Mouse (Mus musculus) c-Kit-positive CD71-positive TER-119-negative erythroid progenitor cells, embryonic 14.5 days (primary cell): Measurements from ENCODE around the gene Pacrg.

Source experiments
- DNase-seq: peaks from one replicate; pipeline ENCODE4 v3.0.0-alpha.2; 2013; ENCODE audit warnings: low read depth

The Pacrg gene

DNA sequence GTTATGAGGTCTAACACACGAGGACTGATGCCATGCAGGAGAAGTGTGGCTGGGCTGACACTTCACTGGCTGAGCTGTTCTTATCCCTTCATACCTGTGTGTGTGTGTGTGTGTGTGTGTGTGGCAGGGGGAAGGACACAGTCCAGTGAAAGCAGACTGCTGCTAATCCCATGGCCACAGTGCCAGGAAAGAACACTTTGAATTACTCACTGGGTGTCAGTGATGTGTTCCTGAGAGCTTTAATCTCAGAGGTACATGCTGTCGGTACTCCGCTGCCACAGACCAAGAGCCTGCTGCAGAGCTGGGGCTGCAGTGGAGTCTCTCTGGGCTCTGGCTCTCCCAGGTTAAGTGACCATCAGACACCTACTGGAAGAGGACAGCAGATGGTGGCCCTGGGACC, 290.3 kb downstream of the Pacrg start:
- no peak for DNase-seq

DNA sequence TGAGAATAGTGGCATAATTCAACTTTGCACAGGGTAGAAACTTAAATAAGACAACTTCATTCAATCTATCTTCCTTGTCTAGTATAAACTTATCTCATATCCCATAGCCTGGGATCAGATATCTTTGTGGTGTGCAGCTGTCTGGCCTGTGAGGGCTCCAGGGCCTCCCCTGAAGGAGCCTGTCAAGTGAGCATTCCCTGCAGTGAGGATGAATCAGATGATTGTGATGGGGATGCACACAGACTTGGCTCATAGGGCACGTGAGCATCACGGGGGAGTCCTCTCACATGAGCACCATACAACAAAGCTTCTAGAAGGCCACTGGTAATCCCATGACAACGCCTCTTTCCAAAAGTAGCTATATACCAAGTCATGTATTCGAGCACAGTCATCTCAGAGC, 291.1 kb downstream of the Pacrg start:
- no peak for DNase-seq

- no peak for DNase-seq
These were observed 299.3 kb downstream of the Pacrg start for GRCm38 (mm10) chr17:10540772-10541171.

DNA sequence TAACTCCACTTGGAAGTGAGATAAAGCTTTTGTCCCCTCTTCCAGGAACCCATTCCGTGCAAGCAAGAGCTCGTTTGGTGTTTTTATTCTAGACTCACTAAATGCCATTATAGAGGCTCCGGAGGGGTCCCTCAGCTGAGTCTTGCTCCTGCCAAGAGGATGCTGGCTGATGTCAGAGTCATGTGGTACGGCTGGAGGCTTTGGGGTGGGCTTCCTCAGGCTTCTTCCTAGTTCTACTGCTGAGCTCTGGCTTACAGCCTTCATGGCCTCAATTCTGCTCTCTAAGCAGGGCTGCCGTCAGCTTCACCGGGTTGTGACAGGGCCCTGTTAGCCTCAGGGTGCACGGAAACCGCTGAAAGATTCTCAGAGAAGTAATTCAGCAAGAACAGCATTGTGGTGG, 305.9 kb downstream of the Pacrg start:
- no peak for DNase-seq

DNA sequence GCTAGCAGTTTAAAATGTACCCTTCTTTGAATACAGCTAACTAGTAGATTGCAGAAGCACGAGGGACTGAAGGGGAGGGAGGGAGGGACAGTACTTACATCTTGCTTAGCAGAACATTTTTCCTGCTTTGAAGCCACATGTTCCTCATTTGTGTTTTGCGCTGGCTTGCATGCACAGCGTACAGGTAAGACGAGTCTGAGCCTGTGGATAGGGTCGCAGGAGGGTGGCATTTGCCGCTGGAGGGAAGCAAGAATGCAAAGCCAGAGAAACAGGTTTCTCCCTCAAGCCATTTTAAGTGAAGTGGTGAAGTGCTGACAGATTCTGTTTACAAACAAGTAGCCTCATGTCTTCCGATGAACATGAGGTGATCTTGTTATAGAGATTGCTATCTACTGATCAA, 306.6 kb downstream of the Pacrg start:
- DNase-seq: no peak

GRCm38 (mm10) chr17:10531024-10531423, 309.1 kb downstream of the Pacrg start:
- DNase-seq: no peak

- no peak for DNase-seq
These were observed 310.7 kb downstream of the Pacrg start for GRCm38 (mm10) chr17:10529329-10529955.

GRCm38 (mm10) chr17:10521282-10521681, 318.8 kb downstream of the Pacrg start:
- no peak for DNase-seq

DNA sequence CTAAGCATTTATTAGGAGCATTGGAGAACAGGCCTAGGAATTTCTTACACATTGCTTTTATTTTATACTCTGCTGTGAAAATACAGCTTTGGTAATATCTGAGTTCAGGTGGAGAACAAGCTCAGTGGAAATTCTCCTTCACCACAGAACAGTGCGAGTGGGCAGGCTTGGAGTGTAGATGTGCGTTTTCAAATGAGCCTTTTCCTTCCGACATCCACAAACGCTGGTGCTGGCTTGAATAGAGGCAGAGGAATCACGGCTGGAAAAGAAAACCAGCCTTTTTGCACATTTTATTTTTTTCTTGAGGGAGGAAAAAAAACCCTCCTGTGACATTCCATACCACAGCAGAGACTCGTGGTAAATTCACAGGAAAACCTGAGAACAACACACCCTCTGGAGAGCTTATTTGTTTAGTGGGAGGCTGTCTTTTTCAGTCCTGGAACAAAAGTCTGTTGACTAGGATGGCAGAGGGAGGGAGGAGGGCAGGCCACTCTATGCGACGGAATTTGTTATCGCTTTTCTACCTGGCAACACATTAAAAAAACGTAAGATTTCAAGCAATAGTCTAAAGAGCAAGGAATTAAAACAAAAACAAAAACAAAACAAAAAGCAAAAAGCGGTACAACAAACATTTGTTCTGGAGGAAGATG, 320.5 kb downstream of the Pacrg start:
- DNase-seq: no peak

- DNase-seq: no peak
These were observed 325.3 kb downstream of the Pacrg start for GRCm38 (mm10) chr17:10514812-10515211.

- no peak for DNase-seq
These were observed 329.0 kb downstream of the Pacrg start for GRCm38 (mm10) chr17:10510913-10511759.

DNA sequence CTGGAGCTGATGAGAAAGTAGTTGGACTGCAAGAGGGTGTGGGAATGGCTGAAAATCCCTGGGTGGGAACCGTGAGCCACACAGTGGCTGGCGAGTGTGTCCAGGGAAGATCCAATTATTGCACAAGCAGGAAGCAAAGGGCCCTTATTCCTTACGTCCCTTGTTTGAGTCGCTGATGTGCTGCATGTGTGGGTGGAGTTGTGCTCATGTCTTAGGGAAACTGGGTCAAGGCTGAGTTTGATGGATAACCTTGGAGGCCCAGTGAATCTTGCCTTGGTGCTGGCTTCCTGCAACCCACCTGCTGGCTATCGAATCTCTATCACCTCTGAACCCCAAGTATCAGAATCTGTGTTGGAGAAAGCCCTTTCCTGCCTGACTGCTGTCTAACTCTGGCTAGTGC, 329.6 kb downstream of the Pacrg start:
- DNase-seq: no peak

DNA sequence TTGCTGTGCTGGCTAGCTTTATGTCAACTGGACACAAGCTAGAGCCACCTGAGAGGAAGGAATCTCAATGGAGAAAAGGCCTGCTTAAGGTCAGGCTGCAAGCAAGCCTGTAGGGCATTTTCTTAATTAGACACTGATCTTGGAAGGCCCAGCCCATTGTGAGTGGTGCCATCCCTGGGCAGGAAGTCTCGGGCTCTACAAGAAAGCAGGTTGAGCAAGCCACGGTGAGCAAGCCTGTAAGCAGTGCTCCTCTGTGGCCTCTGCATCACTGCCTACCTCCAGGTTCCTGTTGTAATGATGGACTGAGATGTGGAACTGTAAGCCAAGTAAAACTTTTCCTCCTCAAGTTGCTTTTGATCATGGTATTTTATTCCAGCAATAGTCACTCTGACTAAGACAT, 332.0 kb downstream of the Pacrg start:
- no peak for DNase-seq

- no peak for DNase-seq
These were observed 332.6 kb downstream of the Pacrg start for GRCm38 (mm10) chr17:10507466-10507865.

DNA sequence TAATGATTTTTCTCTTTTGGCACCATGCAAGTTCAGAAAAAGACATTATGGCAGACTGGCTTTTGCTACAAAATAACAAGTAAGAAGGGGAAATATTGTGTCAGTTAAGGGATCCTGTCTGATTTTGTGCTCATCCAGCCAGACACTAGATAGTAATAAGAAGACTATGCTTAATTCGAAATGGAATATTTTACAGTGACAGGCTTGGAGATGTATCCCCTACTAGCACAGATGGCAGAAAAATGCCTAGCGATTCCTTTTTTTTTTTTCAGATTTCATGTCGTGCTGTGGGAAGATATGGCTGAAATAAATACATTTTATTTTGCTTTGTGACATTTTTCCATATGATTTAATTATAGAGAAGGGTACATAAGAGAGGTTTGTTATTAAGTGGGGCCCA, 333.2 kb downstream of the Pacrg start:
- DNase-seq: no peak

GRCm38 (mm10) chr17:10501439-10501838, 338.7 kb downstream of the Pacrg start:
- no peak for DNase-seq

GRCm38 (mm10) chr17:10500795-10501432, 339.2 kb downstream of the Pacrg start:
- DNase-seq: no peak

- DNase-seq: no peak
These were observed 341.0 kb downstream of the Pacrg start for GRCm38 (mm10) chr17:10498935-10499655.

- no peak for DNase-seq
These were observed 342.2 kb downstream of the Pacrg start for GRCm38 (mm10) chr17:10497781-10498420.

GRCm38 (mm10) chr17:10496066-10496465, 344.0 kb downstream of the Pacrg start:
- no peak for DNase-seq

- DNase-seq: no peak
These were observed 344.5 kb downstream of the Pacrg start for GRCm38 (mm10) chr17:10495588-10495987.
